Mouse (Mus musculus) E14TG2a.4 (cell line): Measurements from ENCODE around the gene Tnrc6a.

Source experiments
- CTCF ChIP-seq: conservative IDR thresholded peaks from 2 replicates; pipeline ENCODE4 v1.5.1; 2014; ENCODE audit warnings: low read length
- NANOG ChIP-seq: IDR thresholded peaks from 2 replicates; pipeline ENCODE4 v1.6.1; 2014; ENCODE audit warnings: borderline replicate concordance, low read length, mixed read lengths
- POU5F1 ChIP-seq: IDR thresholded peaks from 2 replicates; pipeline ENCODE4 v1.6.1; 2014; ENCODE audit warnings: low read length, borderline replicate concordance

- TF ChIP-seq POU5F1: no peak
- no peak for TF ChIP-seq CTCF
- TF ChIP-seq NANOG: no peak
Observed at GRCm38 (mm10) chr7:123225159-123225558, 101.5 kb downstream of the Tnrc6a start.
